Mouse (Mus musculus) neural tube, embryonic 11.5 days (tissue): ENCODE results near the gene Eng. TPM values are rescaled to one million over a fixed set of nuclear protein-coding genes. Genes with fewer than 3 reads are reported as not detected.

Experiments
- ATAC-seq: fragments of 200-750 bp; cut with Nextera tagmentation; 2 replicates; pipeline ENCODE4 v1.8.0; 2017; ENCODE audit warnings: moderate number of reproducible peaks, mild to moderate bottlenecking, moderate TSS enrichment, moderate library complexity; ENCODE audit not compliant: insufficient read depth, low FRiP score, low TSS enrichment
- DNase-seq: peaks from one replicate; pipeline ENCODE4 v3.0.0-alpha.2; 2015; ENCODE audit warnings: low spot score
- H3K27ac ChIP-seq: fragments of 300-500 bp; sonication (generic); 2 replicates; pipeline ENCODE4 v1.5.1; 2014; ENCODE audit warnings: low read depth, mild to moderate bottlenecking, low read length
- H3K27me3 ChIP-seq: fragments of 300-500 bp; sonication (generic); 2 replicates; pipeline ENCODE4 v1.6.1; 2014; ENCODE audit warnings: mild to moderate bottlenecking, low read length, mixed read lengths; ENCODE audit not compliant: control insufficient read depth, insufficient read depth
- H3K36me3 ChIP-seq: fragments of 300-500 bp; sonication (generic); 2 replicates; pipeline ENCODE4 v1.6.1; 2014; ENCODE audit warnings: mild to moderate bottlenecking, low read length, moderate library complexity, mixed read lengths; ENCODE audit not compliant: control insufficient read depth, insufficient read depth
- H3K4me1 ChIP-seq: fragments of 300-500 bp; sonication (generic); 2 replicates; pipeline ENCODE4 v1.6.1; 2014; ENCODE audit warnings: low read length, mixed read lengths; ENCODE audit not compliant: control insufficient read depth, insufficient read depth
- H3K4me2 ChIP-seq: fragments of 300-500 bp; sonication (generic); 2 replicates; pipeline ENCODE4 v1.6.1; 2014; ENCODE audit warnings: low read depth, mild to moderate bottlenecking, moderate library complexity
- H3K4me3 ChIP-seq: fragments of 300-500 bp; sonication (generic); 2 replicates; pipeline ENCODE4 v1.5.1; 2014; ENCODE audit warnings: low read depth, low read length
- H3K9ac ChIP-seq: fragments of 300-500 bp; sonication (generic); 2 replicates; pipeline ENCODE4 v1.6.1; 2014; ENCODE audit warnings: mild to moderate bottlenecking, low read length
- H3K9me3 ChIP-seq: fragments of 300-500 bp; sonication (generic); 2 replicates; pipeline ENCODE4 v1.6.1; 2016; ENCODE audit warnings: low read length; ENCODE audit not compliant: control insufficient read depth
- WGBS: fragments of 180-500 bp; shearing (Covaris S2); extraction: QIAGEN DNeasy Blood & Tissue Kit; methylation state at CpG from one replicate; pipeline ENCODE4 v1.1.7; 2014; 5-methylcytosine and 5-hydroxymethylcytosine counted together
- polyA plus RNA-seq: library from polyadenylated mRNA; unstranded; fragments of >200 nt; fragmentation: Nextera tagmentation; extraction: Ambion mirVana; gene quantifications from 2 replicates; pipeline ENCODE4 v1.2.1, GENCODE M21; 2014

Gene Eng
- polyA plus RNA-seq, 1 experiment from 2014 or later = 26.8 TPM

DNA sequence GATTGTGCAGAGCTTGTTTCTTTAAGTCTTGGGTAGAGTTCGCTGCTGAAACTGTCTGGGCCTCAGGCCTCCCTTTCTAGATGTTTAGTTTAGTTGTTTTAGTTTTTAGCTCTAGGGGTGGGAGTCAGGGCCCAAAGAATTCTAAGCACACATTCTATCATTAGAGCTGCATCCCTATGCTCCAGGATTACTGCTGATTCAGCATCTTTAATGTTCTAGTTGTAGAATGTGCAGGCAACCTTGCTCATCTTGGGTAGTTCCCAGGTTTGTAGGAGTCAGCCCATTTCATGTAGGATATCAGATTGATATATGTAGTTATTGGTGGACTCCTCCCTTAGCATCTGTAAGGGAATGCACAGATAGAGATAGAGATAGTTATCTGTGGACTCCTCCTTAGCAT is 29.3 kb upstream of the Eng start:
- DNase-seq = no peak
- no peak overlapping the region for H3K4me3 ChIP-seq
- no peaks in the 10 kb centered on the region for H3K27me3 ChIP-seq
- H3K4me2 ChIP-seq = no peak overlapping the region
- 92% methylated on average over 1 of the region's 1 CpGs for WGBS
- no peak for ATAC-seq
- no peak overlapping the region for H3K9ac ChIP-seq
- H3K4me1 ChIP-seq = peaks cover 14% of the 10 kb centered on the region
- no peaks in the 10 kb centered on the region for H3K9me3 ChIP-seq
- H3K27ac ChIP-seq = no peak overlapping the region
- no peaks in the 10 kb centered on the region; the same call in 1 of the 2 replicates for H3K36me3 ChIP-seq

DNA sequence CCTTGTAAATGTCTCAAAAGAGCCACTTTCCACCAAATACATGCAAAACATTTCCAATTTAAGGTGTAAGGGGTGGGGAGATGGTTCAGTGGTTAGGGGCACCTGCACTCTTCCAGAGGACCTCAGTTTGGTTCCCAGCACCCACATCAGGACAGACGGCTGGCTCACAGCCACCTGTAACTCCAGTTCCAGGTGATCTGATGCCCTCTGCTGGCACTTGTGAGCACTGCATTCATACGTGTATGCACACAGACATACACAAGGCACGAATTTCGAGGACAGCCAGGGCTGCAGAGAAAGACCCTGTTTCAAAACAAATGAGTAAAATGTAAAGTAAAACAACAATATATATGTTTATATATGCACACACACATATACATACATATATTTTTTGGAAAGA is 28.8 kb upstream of the Eng start:
- ATAC-seq (no peak), DNase-seq (no peak)
- no peak overlapping the region for H3K27ac ChIP-seq
- H3K36me3 ChIP-seq = no peaks in the 10 kb centered on the region; the same call in 1 of the 2 replicates
- H3K4me3 ChIP-seq = no peak overlapping the region
- no peaks in the 10 kb centered on the region for H3K27me3 ChIP-seq
- 93% methylated on average over 4 of the region's 4 CpGs for WGBS
- peaks cover 14% of the 10 kb centered on the region for H3K4me1 ChIP-seq
- no peaks in the 10 kb centered on the region for H3K9me3 ChIP-seq
- no peak overlapping the region for H3K4me2 ChIP-seq
- H3K9ac ChIP-seq = no peak overlapping the region

DNA sequence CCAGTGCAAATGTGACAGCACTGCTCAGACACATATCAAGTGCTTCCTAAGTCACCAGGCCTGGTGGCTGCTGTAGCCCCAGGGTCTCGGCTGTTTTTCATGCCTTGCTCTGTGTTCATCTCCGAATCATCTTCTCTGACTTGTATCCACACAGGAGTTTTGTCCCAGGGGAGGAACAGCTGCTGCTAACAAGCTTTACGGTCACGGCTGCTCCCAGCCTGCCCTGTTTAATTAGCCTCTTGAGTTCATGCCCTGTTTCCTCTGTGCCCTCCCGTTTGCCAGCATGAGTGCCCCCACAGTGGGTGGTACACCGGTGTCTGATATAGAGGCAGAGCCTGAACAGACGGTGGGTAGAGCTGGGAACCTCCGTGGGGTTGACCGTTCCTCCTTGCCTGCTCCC is 28.3 kb upstream of the Eng start:
- H3K9ac ChIP-seq = no peak overlapping the region
- no peaks in the 10 kb centered on the region for H3K9me3 ChIP-seq
- H3K4me1 ChIP-seq = peaks cover 14% of the 10 kb centered on the region
- WGBS = 72% methylated on average over 9 of the region's 9 CpGs
- no peak overlapping the region for H3K4me3 ChIP-seq
- H3K36me3 ChIP-seq = no peaks in the 10 kb centered on the region; the same call in 1 of the 2 replicates
- ATAC-seq (no peak), DNase-seq (no peak)
- H3K4me2 ChIP-seq = no peak overlapping the region
- H3K27ac ChIP-seq = no peak overlapping the region
- H3K27me3 ChIP-seq = no peaks in the 10 kb centered on the region

DNA sequence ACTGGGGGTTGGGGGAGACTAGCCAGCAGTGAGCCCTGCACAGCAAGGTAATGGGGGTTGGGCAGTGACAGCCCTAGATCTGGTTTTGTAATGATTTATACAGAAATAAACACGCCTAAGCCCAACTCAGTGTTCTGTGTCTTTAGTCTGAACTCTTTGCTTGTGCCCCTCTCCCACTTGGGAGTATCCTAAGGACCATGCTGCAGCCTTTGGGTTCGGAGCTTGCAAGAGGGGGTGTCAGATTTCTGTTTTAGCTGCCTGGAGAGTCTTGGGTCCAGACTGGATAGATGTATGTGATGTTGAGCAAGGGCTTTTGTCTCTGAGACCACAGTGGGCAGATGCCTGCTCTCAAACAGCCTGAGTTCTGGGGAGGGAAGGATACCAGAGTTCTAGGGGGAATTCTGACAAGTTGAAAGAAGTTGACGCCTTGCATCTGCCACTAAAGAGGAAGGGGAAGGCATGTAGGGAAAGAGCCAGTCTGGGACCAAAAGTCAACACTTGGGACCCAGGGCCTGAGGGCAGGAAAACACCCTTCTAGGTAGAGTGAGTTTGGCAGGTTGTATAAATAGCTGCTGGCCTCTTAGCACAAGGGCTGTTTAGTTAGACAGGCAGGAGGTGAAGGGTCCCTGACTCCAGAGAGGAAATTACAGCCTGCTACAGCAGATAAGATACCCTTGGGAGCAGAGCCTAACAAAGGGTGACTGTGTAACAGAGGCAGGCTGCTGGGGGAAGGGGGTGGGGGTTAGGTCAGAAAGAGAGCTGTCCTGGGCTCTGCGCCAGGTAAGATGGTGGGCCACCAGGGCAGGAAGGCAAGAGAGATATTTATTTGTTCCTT is 25.5 kb upstream of the Eng start:
- ATAC-seq = no peak
- no peaks in the 10 kb centered on the region for H3K36me3 ChIP-seq
- H3K9me3 ChIP-seq = no peaks in the 10 kb centered on the region
- H3K27ac ChIP-seq = peak overlapping the region; percentile 63
- H3K4me3 ChIP-seq = no peak overlapping the region
- no peak overlapping the region for H3K4me2 ChIP-seq
- H3K4me1 ChIP-seq = peaks cover 30% of the 10 kb centered on the region
- peak overlapping the region; percentile 15; the same call in 1 of the 2 replicates for H3K9ac ChIP-seq
- 40% methylated on average over 4 of the region's 4 CpGs for WGBS
- H3K27me3 ChIP-seq = no peaks in the 10 kb centered on the region
- DNase-seq = peak; percentile 49

DNA sequence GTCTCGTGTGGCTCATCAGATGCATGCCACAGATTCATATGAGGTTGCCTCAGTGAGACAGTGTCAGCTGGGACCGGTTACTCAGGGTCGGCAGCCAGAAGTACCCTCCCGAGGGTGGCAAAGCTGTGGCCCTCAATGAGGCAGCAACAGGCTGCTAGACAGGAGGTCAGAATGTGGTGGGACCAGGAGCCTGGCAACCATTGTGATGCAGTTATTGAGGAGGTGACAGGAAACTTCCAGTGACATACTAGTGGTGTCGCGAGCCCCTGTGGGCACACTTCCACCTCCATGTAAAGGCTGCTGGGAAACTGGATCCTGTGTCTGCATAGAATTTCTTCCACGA is 24.9 kb upstream of the Eng start, which contains the start of gene Ak1:
Ak1 (plus strand) TSS at position 242 of the 343 bp plus-strand sequence.
- peaks cover 33% of the 10 kb centered on the region for H3K4me1 ChIP-seq
- H3K9ac ChIP-seq = peak within 1 kb of the TSS; percentile 15; the same call in 1 of the 2 replicates

DNA sequence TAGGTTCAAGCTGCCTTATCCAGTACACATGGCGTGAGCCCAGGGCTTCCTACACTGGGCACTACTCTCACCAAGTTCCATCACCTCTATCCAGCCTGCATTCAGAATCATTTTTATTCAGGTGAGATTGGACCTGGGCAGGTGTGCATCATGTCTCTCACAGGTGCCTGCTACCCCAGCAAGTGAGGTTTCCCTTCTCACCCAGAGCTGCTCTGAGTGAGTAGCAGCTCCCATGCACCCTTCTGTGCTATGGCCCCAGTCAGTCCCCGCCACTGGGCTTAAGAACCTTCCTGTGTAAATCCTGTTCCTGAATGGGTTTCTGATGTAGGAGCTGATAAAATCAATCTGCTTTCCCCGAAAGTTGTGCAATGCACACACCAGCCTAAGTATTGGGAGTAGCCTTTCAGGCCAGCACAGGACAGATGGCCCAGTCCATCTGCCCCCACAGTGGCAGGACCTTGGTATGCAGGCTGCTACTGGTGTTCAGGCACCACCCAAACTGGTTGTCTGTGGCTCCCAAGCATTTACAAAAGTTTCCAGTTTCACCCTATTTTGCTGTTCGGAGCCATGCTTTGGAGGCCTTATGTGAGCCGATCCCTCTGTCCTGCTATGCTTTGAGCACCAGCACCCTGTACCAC is 22.2 kb upstream of the Eng start:
- 82% methylated on average over 5 of the region's 5 CpGs for WGBS
- ATAC-seq (no peak), DNase-seq (no peak)
- Histone ChIP-seq H3K4me2 (no peak overlapping the region), H3K9ac (no peak overlapping the region; the same call in 1 of the 2 replicates), H3K9me3 (no peaks in the 10 kb centered on the region), H3K27ac (no peak overlapping the region), H3K4me1 (peaks cover 42% of the 10 kb centered on the region), H3K4me3 (no peak overlapping the region), H3K27me3 (no peaks in the 10 kb centered on the region), H3K36me3 (no peaks in the 10 kb centered on the region)

More for the DNA sequence above, 24.9 kb upstream of the Eng start, which contains the start of gene Ak1:
- 38% methylated on average over 7 of the region's 7 CpGs for WGBS
- no peaks in the 10 kb centered on the region for H3K27me3 ChIP-seq
- no peak within 1 kb of the TSS for H3K4me2 ChIP-seq
- no peak for DNase-seq
- H3K4me3 ChIP-seq = no peak within 1 kb of the TSS
- ATAC-seq = no peak
- peak within 1 kb of the TSS; percentile 63 for H3K27ac ChIP-seq
- H3K9me3 ChIP-seq = no peaks in the 10 kb centered on the region
- no peaks in the 10 kb centered on the region for H3K36me3 ChIP-seq

DNA sequence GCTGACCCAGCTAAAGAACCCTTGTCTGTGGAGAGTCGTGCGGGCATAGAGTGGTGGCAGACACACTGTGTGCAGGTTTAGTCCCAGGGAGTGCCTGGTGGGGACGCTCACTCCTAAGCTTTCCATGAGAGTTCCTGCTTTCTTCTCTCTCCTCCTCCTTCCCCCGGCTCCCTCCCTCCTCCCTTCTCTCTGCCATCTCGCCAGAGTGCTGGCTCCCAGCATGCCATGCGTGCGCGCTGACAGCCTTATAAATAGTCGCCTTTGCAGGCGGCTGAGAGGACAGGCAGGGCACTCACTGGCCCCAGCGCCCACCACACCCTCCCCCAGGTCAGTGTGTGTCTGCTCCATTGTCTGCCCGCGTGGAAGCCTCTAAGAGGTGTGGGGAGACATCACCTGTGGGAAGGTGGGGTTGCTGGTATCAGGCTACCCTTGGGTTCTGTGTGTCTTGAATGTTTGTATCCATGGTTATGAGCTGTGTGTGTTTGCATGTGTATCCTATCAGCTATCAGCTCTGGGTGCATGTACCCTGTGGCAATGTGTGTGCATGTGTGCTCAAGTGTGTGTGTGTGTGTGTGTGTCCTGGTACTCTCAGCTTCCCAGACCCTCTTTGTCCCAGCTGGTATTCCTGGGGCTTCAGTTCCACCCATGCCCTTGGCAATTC is 21.1 kb upstream of the Eng start:
- peaks cover 40% of the 10 kb centered on the region for H3K4me1 ChIP-seq
- H3K4me3 ChIP-seq = peak overlapping the region; percentile 6; the same call in 1 of the 2 replicates
- H3K27me3 ChIP-seq = no peaks in the 10 kb centered on the region
- peak overlapping the region; percentile 58 for H3K27ac ChIP-seq
- no peaks in the 10 kb centered on the region for H3K36me3 ChIP-seq
- no peaks in the 10 kb centered on the region for H3K9me3 ChIP-seq
- WGBS = 2% methylated on average over 13 of the region's 13 CpGs
- peak overlapping the region; percentile 40 for H3K4me2 ChIP-seq
- DNase-seq = peak; percentile 84
- ATAC-seq = peak; percentile 58
- H3K9ac ChIP-seq = peak overlapping the region; percentile 44

DNA sequence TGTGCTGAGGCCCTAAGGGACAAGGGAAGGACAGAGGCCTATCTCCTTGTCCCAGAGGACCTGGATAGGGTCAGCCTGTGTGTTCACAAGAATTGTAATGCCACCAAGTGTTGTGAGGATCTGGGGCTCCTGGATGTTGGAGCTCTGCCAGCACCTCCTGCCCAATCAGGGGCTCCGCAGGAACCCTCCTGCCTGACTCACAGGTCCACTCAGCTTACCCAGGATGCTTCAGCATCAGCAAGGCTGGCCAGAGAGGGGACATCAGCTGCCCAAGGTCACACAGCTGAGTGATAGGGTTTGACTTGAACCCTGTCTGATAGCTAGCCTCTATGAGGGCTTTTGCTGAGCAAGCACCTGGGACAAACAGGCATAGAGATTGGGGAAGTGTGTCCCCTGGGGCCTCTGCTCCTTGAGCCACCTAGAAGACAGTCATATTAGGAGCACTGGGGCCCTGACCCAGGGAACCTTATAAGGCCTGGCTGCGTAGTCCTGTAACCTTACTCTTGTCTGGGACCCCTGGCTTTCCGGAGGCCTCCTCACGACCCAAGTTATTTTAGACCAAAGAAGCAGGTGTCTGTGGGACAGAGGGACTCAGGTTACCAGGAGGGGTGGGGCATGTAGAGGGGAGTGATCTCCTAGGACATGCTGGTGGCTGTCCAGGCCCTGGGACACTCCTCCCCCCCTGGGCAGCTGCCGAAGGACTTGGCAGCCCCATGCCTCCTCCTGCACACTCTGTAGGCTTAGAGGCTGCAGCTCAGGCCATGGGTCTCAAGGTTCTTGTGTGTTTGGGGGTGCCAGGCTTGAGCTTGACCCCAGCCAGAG is 20.3 kb upstream of the Eng start:
- peaks cover 34% of the 10 kb centered on the region for H3K4me1 ChIP-seq
- DNase-seq (no peak), ATAC-seq (peak; percentile 5; the same call in 1 of the 2 replicates)
- 58% methylated on average over 5 of the region's 5 CpGs for WGBS
- peak overlapping the region; percentile 40; the same call in 1 of the 2 replicates for H3K4me2 ChIP-seq
- H3K4me3 ChIP-seq = 0 out of 2 replicates have a peak overlapping the region, but pooled peaks have one; percentile 6
- H3K27me3 ChIP-seq = no peaks in the 10 kb centered on the region
- H3K27ac ChIP-seq = peak overlapping the region; percentile 58
- H3K9me3 ChIP-seq = no peaks in the 10 kb centered on the region
- no peaks in the 10 kb centered on the region for H3K36me3 ChIP-seq
- peak overlapping the region; percentile 20; the same call in 1 of the 2 replicates for H3K9ac ChIP-seq
